Mouse (Mus musculus) limb, embryonic 10.5 days (tissue): ENCODE data around the gene Crb2. TPM values are rescaled to one million over a fixed set of nuclear protein-coding genes. Genes with fewer than 3 reads are reported as not detected.
A peak's percentile ranks its signal among the peaks of the same experiment; 100 is the strongest.

Experiments
- DNase-seq: peaks from one replicate; pipeline ENCODE4 v3.0.0-alpha.2; 2017; ENCODE audit warnings: low spot score
- H3K27ac ChIP-seq: fragments of 300-500 bp; sonication (generic); 2 replicates; pipeline ENCODE4 v1.5.1; 2016; ENCODE audit warnings: mild to moderate bottlenecking
- H3K27me3 ChIP-seq: fragments of 300-500 bp; sonication (generic); 2 replicates; pipeline ENCODE4 v1.6.1; 2016; ENCODE audit warnings: low read depth, mild to moderate bottlenecking; ENCODE audit not compliant: poor library complexity, severe bottlenecking
- H3K36me3 ChIP-seq: fragments of 300-500 bp; sonication (generic); 2 replicates; pipeline ENCODE4 v1.6.1; 2016; ENCODE audit warnings: mild to moderate bottlenecking, moderate library complexity
- H3K4me1 ChIP-seq: fragments of 300-500 bp; sonication (generic); 2 replicates; pipeline ENCODE4 v1.6.1; 2016
- H3K4me3 ChIP-seq: fragments of 300-500 bp; sonication (generic); 2 replicates; pipeline ENCODE4 v1.5.1; 2016; ENCODE audit warnings: mild to moderate bottlenecking, moderate library complexity
- H3K9me3 ChIP-seq: fragments of 300-500 bp; sonication (generic); replicated peaks from 2 replicates; pipeline ENCODE4 v1.6.1; 2016; ENCODE audit warnings: mild to moderate bottlenecking
- WGBS: fragments of 180-500 bp; shearing (Covaris S2); methylation state at CpG from one replicate; pipeline ENCODE4 v1.1.7; 2016; 5-methylcytosine and 5-hydroxymethylcytosine counted together
- polyA plus RNA-seq: library from polyadenylated mRNA; unstranded; fragments of >200 nt; fragmentation: Nextera tagmentation; extraction: Ambion mirVana; gene quantifications from 2 replicates; pipeline ENCODE4 v1.2.1, GENCODE M21; 2016

The Crb2 gene
- 2.1 and 4.3 TPM in 2 replicates for polyA plus RNA-seq

- H3K36me3 ChIP-seq, result no peaks in the 10 kb centered on the region
- peaks cover 43% of the 10 kb centered on the region for H3K27me3 ChIP-seq
- peak; percentile 82 for DNase-seq
- 1% methylated on average over 18 of the region's 18 CpGs for WGBS
- no peaks in the 10 kb centered on the region for H3K9me3 ChIP-seq
- H3K4me1 ChIP-seq, result peaks cover 53% of the 10 kb centered on the region
- peak within 1 kb of the TSS; percentile 50 for H3K4me3 ChIP-seq
- peak within 1 kb of the TSS; percentile 53; the same call in 1 of the 2 replicates for H3K27ac ChIP-seq
Observed at GRCm38 (mm10) chr2:37776016-37776415, at the start of gene Crb2. TSS of gene Crb2 (plus strand) at chr2:37776249.

GRCm38 (mm10) chr2:37731241-37731801 is 44.7 kb upstream of the Crb2 start:
- DNase-seq, result no peak
- 90% methylated on average over 5 of the region's 5 CpGs for WGBS
- Histone ChIP-seq H3K9me3 (no peaks in the 10 kb centered on the region), H3K27ac (no peak overlapping the region), H3K4me3 (no peak overlapping the region), H3K4me1 (peaks cover 7% of the 10 kb centered on the region), H3K36me3 (no peaks in the 10 kb centered on the region), H3K27me3 (no peaks in the 10 kb centered on the region)

- 19% methylated on average over 17 of the region's 17 CpGs for WGBS
- DNase-seq, result no peak
Observed at GRCm38 (mm10) chr2:37734979-37735806, 40.9 kb upstream of the Crb2 start.

GRCm38 (mm10) chr2:37735807-37736188 is 40.3 kb upstream of the Crb2 start:
- Histone ChIP-seq H3K4me1 (peaks cover 7% of the 10 kb centered on the region), H3K36me3 (no peaks in the 10 kb centered on the region), H3K27me3 (no peaks in the 10 kb centered on the region), H3K4me3 (peak overlapping the region; percentile 23; the same call in 1 of the 2 replicates), H3K9me3 (no peaks in the 10 kb centered on the region), H3K27ac (peak overlapping the region; percentile 32; the same call in 1 of the 2 replicates)
- WGBS, result 76% methylated on average over 1 of the region's 1 CpGs
- no peak for DNase-seq

More at GRCm38 (mm10) chr2:37734979-37735806, 40.9 kb upstream of the Crb2 start:
- Histone ChIP-seq H3K36me3 (no peaks in the 10 kb centered on the region), H3K27ac (peak overlapping the region; percentile 32; the same call in 1 of the 2 replicates), H3K4me1 (peaks cover 7% of the 10 kb centered on the region), H3K4me3 (peak overlapping the region; percentile 23; the same call in 1 of the 2 replicates), H3K27me3 (no peaks in the 10 kb centered on the region), H3K9me3 (no peaks in the 10 kb centered on the region)

- H3K27ac ChIP-seq, result no peak overlapping the region
- no peaks in the 10 kb centered on the region for H3K9me3 ChIP-seq
- H3K4me3 ChIP-seq, result no peak overlapping the region
- peaks cover 8% of the 10 kb centered on the region for H3K4me1 ChIP-seq
- 83% methylated on average over 20 of the region's 20 CpGs for WGBS
- no peaks in the 10 kb centered on the region for H3K36me3 ChIP-seq
- no peaks in the 10 kb centered on the region for H3K27me3 ChIP-seq
- no peak for DNase-seq
Observed at GRCm38 (mm10) chr2:37741806-37742554, 34.1 kb upstream of the Crb2 start.

- Histone ChIP-seq H3K9me3 (no peaks in the 10 kb centered on the region), H3K4me3 (no peak overlapping the region), H3K27ac (no peak overlapping the region; the same call in 1 of the 2 replicates), H3K27me3 (no peaks in the 10 kb centered on the region), H3K4me1 (peaks cover 26% of the 10 kb centered on the region), H3K36me3 (no peaks in the 10 kb centered on the region)
- DNase-seq, result no peak
- WGBS, result 90% methylated on average over 10 of the region's 10 CpGs
Observed at GRCm38 (mm10) chr2:37744773-37745395, 31.2 kb upstream of the Crb2 start.

- no peak overlapping the region for H3K4me3 ChIP-seq
- no peaks in the 10 kb centered on the region for H3K27me3 ChIP-seq
Observed at GRCm38 (mm10) chr2:37746293-37747049, 29.6 kb upstream of the Crb2 start.

GRCm38 (mm10) chr2:37747909-37748308 is 28.1 kb upstream of the Crb2 start:
- no peaks in the 10 kb centered on the region for H3K27me3 ChIP-seq
- no peaks in the 10 kb centered on the region for H3K9me3 ChIP-seq
- H3K4me1 ChIP-seq, result peaks cover 26% of the 10 kb centered on the region
- DNase-seq, result no peak
- H3K27ac ChIP-seq, result peak overlapping the region; percentile 53; the same call in 1 of the 2 replicates
- no peaks in the 10 kb centered on the region for H3K36me3 ChIP-seq
- no peak overlapping the region for H3K4me3 ChIP-seq
- 31% methylated on average over 2 of the region's 2 CpGs for WGBS

More at GRCm38 (mm10) chr2:37746293-37747049, 29.6 kb upstream of the Crb2 start:
- Histone ChIP-seq H3K4me1 (peaks cover 26% of the 10 kb centered on the region), H3K27ac (no peak overlapping the region), H3K36me3 (no peaks in the 10 kb centered on the region), H3K9me3 (no peaks in the 10 kb centered on the region)
- WGBS, result 86% methylated on average over 5 of the region's 5 CpGs
- DNase-seq, result no peak

- peaks cover 26% of the 10 kb centered on the region for H3K4me1 ChIP-seq
- no peaks in the 10 kb centered on the region for H3K9me3 ChIP-seq
- peak overlapping the region; percentile 53; the same call in 1 of the 2 replicates for H3K27ac ChIP-seq
- WGBS, result 39% methylated on average over 10 of the region's 10 CpGs
- H3K27me3 ChIP-seq, result no peaks in the 10 kb centered on the region
- H3K4me3 ChIP-seq, result no peak overlapping the region
- no peaks in the 10 kb centered on the region for H3K36me3 ChIP-seq
- no peak for DNase-seq
Observed at GRCm38 (mm10) chr2:37748442-37749066, 27.5 kb upstream of the Crb2 start.

- no peak for DNase-seq
- Histone ChIP-seq H3K27me3 (no peaks in the 10 kb centered on the region), H3K9me3 (no peaks in the 10 kb centered on the region), H3K4me3 (no peak overlapping the region), H3K4me1 (peaks cover 26% of the 10 kb centered on the region), H3K36me3 (no peaks in the 10 kb centered on the region), H3K27ac (peak overlapping the region; percentile 53; the same call in 1 of the 2 replicates)
- 81% methylated on average over 6 of the region's 6 CpGs for WGBS
Observed at GRCm38 (mm10) chr2:37749323-37749722, 26.7 kb upstream of the Crb2 start.

GRCm38 (mm10) chr2:37751114-37751513 is 24.9 kb upstream of the Crb2 start:
- Histone ChIP-seq H3K27ac (no peak overlapping the region), H3K4me3 (no peak overlapping the region), H3K27me3 (peaks cover 7% of the 10 kb centered on the region; the same call in 1 of the 2 replicates), H3K9me3 (no peaks in the 10 kb centered on the region), H3K36me3 (no peaks in the 10 kb centered on the region), H3K4me1 (peaks cover 32% of the 10 kb centered on the region)
- 85% methylated on average over 1 of the region's 1 CpGs for WGBS
- DNase-seq, result no peak
